Mouse (Mus musculus) stomach, embryonic 15.5 days (tissue): ENCODE measurements at regions not wholly inside any gene's neighbourhood (a gene's known extent, or its start where the extent isn't known, plus 50 kb on each side); places are given as distances from the start of the nearest gene placed in this dataset.

Source experiments
- ATAC-seq: fragments of 200-750 bp; cut with Nextera tagmentation; 2 replicates; pipeline ENCODE4 v1.8.0; 2017; ENCODE audit warnings: low read depth, moderate number of reproducible peaks, moderate TSS enrichment; ENCODE audit not compliant: insufficient read depth, low FRiP score
- H3K27ac ChIP-seq: fragments of 300-500 bp; sonication (generic); 2 replicates; pipeline ENCODE4 v1.5.1; 2015; ENCODE audit warnings: mild to moderate bottlenecking, inconsistent platforms
- H3K27me3 ChIP-seq: fragments of 300-500 bp; sonication (generic); replicated peaks from 2 replicates; pipeline ENCODE4 v1.6.1; 2015; ENCODE audit warnings: inconsistent platforms
- H3K36me3 ChIP-seq: fragments of 300-500 bp; sonication (generic); 2 replicates; pipeline ENCODE4 v1.6.1; 2015; ENCODE audit warnings: inconsistent platforms
- H3K4me1 ChIP-seq: fragments of 300-500 bp; sonication (generic); 2 replicates; pipeline ENCODE4 v1.6.1; 2015; ENCODE audit warnings: inconsistent platforms
- H3K4me2 ChIP-seq: fragments of 300-500 bp; sonication (generic); 2 replicates; pipeline ENCODE4 v1.6.1; 2015; ENCODE audit warnings: mild to moderate bottlenecking, inconsistent platforms
- H3K4me3 ChIP-seq: fragments of 300-500 bp; sonication (generic); replicated peaks from 2 replicates; pipeline ENCODE4 v1.5.1; 2015; ENCODE audit warnings: inconsistent platforms
- H3K9ac ChIP-seq: fragments of 300-500 bp; sonication (generic); 2 replicates; pipeline ENCODE4 v1.6.1; 2015; ENCODE audit warnings: inconsistent platforms
- H3K9me3 ChIP-seq: fragments of 300-500 bp; sonication (generic); 2 replicates; pipeline ENCODE4 v1.6.1; 2016; ENCODE audit warnings: inconsistent platforms
- WGBS: fragments of 180-500 bp; shearing (Covaris S2); methylation state at CpG from one replicate; pipeline ENCODE4 v1.1.7; 2015; 5-methylcytosine and 5-hydroxymethylcytosine counted together

DNA sequence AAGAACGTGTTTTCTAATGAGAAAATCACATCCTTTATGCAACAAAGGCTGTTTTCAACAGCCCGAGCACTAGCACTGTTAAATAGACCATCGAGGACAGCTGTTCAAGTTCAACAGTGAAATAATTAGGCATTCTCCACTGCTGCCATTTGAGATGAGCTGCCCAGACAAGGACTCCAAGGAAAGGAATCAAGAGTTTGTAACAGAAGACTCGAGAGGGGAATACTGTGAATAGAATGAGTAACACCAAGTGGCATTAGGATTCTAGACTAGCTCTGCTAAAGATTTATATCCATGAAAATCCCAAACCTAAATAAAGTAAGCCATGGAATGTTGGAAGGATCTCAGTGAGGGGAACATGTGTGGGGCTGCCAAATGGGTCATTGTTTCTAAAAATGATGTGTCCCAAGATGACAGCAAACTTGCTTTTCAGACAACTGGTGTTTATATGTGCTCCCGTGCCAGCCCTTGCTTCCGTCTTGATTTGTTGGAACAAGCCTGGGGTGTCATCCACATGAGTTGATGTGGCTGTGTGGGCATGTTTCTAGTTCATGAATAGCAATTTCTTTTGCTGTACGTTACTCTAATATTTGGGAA, 72.1 kb upstream of the Itga4 start:
- H3K9ac ChIP-seq: no peak overlapping the region
- no peak overlapping the region for H3K4me2 ChIP-seq
- H3K27me3 ChIP-seq: no peaks in the 10 kb centered on the region
- no peaks in the 10 kb centered on the region for H3K9me3 ChIP-seq
- 46% methylated on average over 7 of the region's 7 CpGs for WGBS
- no peak overlapping the region for H3K4me3 ChIP-seq
- 0 out of 2 replicates have a peak overlapping the region, but pooled peaks have one; percentile 11 for H3K27ac ChIP-seq
- H3K4me1 ChIP-seq: no peaks in the 10 kb centered on the region
- peak; percentile 53; the same call in 1 of the 2 replicates for ATAC-seq
- no peaks in the 10 kb centered on the region for H3K36me3 ChIP-seq

DNA sequence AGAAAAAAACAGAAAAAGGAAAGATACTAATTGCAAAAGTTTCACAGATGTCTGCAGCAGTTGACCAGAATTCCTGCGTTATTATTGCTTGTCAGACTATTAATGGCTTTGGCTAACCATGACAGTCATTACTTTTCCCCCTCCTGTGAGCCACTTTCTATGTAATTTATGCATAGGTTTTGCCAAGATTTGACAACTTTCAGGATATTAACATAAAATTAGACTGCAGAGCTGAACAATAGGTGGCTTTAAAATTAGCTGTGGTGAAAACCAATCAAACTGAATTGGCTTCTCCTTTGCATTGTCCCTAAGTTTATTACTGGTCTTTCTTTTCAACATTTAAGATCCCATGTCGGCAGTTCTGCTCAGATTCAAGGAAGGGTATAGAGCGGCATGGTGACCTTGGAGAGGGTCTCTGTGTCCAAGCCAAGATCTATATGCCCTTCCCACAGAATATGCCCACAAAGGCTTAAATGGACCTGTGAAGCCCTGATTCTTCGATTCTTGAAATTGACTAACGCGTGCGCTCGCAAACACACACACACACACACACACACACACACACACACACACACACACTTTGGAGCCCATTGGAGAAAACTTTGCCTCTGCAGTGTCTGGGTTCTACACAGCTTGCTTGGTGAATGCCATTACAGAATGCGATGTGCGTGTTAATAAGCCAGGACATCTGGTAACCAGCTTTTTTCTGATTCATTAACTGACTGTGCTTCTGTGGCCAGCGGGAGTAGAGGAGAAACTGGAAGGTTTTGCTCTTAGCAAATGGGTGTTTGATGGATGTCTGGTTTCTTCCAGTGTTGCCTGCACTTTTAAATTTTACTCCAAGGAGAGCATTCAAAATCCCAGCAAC, 69.8 kb upstream of the Itga4 start:
- no peak overlapping the region for H3K27ac ChIP-seq
- 82% methylated on average over 11 of the region's 11 CpGs for WGBS
- H3K9ac ChIP-seq: no peak overlapping the region
- H3K4me3 ChIP-seq: no peak overlapping the region
- no peaks in the 10 kb centered on the region for H3K27me3 ChIP-seq
- ATAC-seq: no peak
- H3K4me1 ChIP-seq: no peaks in the 10 kb centered on the region
- H3K36me3 ChIP-seq: no peaks in the 10 kb centered on the region
- H3K4me2 ChIP-seq: no peak overlapping the region
- no peaks in the 10 kb centered on the region for H3K9me3 ChIP-seq

DNA sequence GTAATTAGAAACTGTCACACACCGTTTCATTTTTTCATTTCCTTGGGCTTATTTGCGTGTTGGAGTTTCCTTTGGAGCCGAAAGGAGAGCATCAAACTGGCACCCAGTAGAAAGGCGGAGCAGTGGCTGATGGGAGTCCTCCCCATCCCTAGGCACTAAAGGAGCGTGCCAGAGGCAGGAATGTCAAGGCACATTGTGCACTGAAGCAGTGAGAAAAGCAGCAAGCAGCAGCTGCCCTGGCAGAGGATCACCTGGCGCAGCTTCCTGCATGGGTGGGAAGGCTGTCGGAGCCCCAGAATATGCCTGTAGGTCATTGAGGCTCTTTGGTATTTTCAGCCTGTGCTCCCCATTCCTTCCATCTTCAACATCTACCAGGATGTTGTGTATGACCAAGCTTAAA, 68.3 kb upstream of the Itga4 start:
- H3K4me1 ChIP-seq: no peaks in the 10 kb centered on the region
- no peak overlapping the region for H3K27ac ChIP-seq
- no peaks in the 10 kb centered on the region for H3K27me3 ChIP-seq
- H3K9me3 ChIP-seq: no peaks in the 10 kb centered on the region
- H3K4me3 ChIP-seq: no peak overlapping the region
- no peak overlapping the region for H3K9ac ChIP-seq
- WGBS: 89% methylated on average over 7 of the region's 7 CpGs
- no peaks in the 10 kb centered on the region for H3K36me3 ChIP-seq
- no peak for ATAC-seq
- no peak overlapping the region for H3K4me2 ChIP-seq

DNA sequence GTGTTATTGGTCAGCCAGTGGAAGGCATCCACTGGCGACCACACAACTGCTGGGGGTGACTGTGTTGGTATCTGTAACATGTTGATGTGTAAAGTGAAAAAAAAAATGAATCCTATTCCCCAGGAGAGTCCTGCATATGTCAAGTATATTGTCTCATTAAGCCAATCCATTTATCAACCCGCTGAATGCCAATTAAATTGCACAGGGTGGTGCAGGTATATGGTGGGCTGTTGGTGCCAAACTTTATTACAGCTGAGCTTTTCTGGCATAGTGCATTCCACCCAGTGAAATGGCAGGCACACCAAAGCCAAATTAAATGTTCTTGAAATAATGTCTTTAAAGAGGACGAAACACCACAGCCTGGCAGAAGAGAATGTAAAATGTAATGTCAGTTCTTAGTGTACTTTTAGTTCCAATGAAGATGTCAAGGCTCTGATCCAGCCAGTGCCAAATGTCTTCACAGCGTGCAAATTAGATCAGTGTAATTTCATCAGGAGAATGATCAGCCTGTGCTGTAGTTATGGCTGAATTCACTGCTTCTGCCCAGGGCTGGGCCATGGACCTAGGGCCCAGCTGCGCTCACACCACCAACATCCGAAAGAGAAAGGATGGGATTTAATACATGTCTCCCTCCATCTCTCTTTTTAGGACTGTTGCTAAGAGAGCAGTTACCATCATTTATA, 66.6 kb upstream of the Itga4 start:
- H3K4me2 ChIP-seq: no peak overlapping the region
- no peak overlapping the region for H3K9ac ChIP-seq
- ATAC-seq: no peak
- no peaks in the 10 kb centered on the region for H3K9me3 ChIP-seq
- H3K36me3 ChIP-seq: no peaks in the 10 kb centered on the region
- 87% methylated on average over 6 of the region's 6 CpGs for WGBS
- H3K4me3 ChIP-seq: no peak overlapping the region
- H3K4me1 ChIP-seq: no peaks in the 10 kb centered on the region
- H3K27me3 ChIP-seq: no peaks in the 10 kb centered on the region
- H3K27ac ChIP-seq: no peak overlapping the region

DNA sequence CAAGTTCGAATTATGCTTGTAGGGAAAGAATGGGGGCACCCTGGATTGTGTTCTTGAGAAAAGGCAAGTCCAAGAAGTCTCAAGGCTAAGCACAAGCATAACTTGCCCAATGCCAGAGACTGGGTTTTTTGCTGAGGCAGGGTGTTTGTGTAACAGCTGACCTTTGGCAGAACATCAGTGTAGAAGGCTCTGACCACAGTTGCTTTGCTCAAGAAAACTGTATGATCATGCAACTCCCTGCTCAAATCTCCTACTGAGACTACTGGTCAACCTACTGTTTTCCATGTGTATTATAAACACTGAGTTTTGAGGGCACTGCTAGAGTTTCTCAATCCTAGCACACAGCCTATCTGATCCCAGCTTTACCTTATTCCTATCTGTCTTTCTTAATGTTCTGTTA, 61.4 kb upstream of the Itga4 start:
- Histone ChIP-seq H3K4me1 (no peaks in the 10 kb centered on the region), H3K9me3 (no peaks in the 10 kb centered on the region), H3K36me3 (no peaks in the 10 kb centered on the region), H3K4me3 (no peak overlapping the region), H3K27me3 (no peaks in the 10 kb centered on the region), H3K9ac (no peak overlapping the region), H3K4me2 (no peak overlapping the region), H3K27ac (no peak overlapping the region)
- WGBS: 84% methylated on average over 1 of the region's 1 CpGs
- ATAC-seq: no peak

DNA sequence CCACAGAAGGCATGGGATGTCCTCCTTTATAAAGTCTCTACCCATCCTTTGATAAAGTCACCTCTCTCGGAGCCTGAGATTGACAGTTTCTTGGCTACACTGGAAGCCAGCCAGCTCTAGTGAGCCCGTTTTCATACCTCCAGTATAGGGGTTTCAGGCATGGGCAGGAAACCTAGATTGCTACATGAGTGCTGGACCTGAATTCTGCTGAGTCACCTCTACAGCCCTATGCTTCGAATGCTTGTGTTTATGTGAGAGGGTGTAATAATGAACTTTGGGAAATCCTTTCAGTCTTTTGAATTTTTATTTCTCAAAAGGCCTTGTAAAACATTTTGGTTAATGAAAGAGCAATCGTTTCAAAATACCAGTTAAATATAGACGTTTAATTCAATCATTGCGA, 53.5 kb upstream of the Itga4 start:
- 69% methylated on average over 6 of the region's 6 CpGs for WGBS
- Histone ChIP-seq H3K27ac (no peak overlapping the region), H3K4me2 (no peak overlapping the region), H3K36me3 (no peaks in the 10 kb centered on the region), H3K27me3 (no peaks in the 10 kb centered on the region), H3K4me3 (no peak overlapping the region), H3K4me1 (no peaks in the 10 kb centered on the region), H3K9me3 (no peaks in the 10 kb centered on the region), H3K9ac (no peak overlapping the region)
- no peak for ATAC-seq
